Mouse (Mus musculus): Measurements from ENCODE around the gene Poglut1.

DNA sequence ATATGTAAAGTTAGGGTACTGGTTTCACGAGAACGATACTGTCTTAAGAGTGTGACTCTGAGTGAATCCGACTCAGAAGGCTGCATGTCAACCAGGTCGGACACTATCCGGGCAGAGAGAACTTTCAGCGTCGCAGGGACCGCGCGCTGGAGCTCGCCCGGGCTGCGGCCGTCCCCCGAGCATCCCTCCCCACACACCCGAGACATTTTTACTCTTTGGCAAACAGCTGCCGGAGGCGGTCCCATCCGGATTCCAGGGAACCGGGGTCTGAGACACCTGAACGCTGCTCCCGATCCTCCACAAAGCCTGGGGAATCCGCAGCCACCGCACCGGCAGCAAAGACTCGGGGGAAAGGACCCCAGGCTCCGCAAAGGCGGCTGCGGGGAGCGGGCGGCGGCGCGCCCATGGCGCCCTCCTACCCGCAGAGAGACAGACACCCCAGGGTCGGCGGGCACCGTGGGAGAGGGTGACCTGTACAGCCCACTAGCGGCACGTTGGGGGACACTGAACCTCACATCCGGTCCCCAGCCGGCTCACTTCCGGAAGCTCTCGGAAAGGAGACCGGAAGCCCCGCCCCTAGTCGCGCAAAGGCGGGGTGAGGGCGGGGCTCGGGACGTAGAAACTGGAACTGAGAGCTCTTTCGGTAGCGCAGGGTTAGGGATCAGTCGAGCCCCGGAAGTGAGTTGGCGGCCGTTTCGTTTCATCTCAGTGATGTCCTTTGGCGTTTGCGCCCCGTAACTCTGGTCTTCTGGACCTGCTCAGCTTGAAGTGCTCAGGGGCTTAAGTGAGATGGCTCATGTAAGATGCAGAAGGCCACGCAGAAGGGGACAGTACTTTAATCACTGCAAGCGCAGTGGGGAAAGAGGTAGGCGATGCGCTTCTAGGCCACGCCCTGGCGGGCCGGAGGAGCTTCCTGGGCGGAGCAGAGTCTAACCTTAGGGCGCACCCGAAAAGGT, 27.7 kb downstream of the Poglut1 start, which contains the start of gene Timmdc1:
- TF ChIP-seq CTCF (IDR thresholded peaks at IDR 0.05; ENCODE audit: extremely low read depth, insufficient read depth, low read length) (no peak), POLR2A (IDR thresholded peaks at IDR 0.05; ENCODE audit: extremely low read depth, insufficient read depth, low read length) (peak; percentile 93)

Measured in cortical plate, adult 2 months (tissue).